Mouse (Mus musculus): Measurements from ENCODE around the gene Asb16.

The Asb16 gene

GRCm38 (mm10) chr11:102246871-102247270 lies 21.7 kb upstream of the Asb16 start:
- H3K9me3 ChIP-seq (ENCODE audit: low read length), result 0 out of 2 replicates have a peak, but pooled peaks cover under 1% of the 10 kb centered on the region
- no peak for TF ChIP-seq POU5F1 (IDR thresholded peaks at IDR 0.05; ENCODE audit: borderline replicate concordance, low read length)
- TF ChIP-seq CTCF (conservative IDR thresholded peaks at IDR 0.05; ENCODE audit: low read length), result peak; percentile 68
- peaks cover 16% of the 10 kb centered on the region for H3K36me3 ChIP-seq (ENCODE audit: insufficient read depth, low read length)
- H3K4me1 ChIP-seq (replicated peaks; ENCODE audit: low read depth, low read length), result peaks cover 57% of the 10 kb centered on the region
- H3K4me3 ChIP-seq (replicated peaks; ENCODE audit: low read length), result no peak overlapping the region
- peaks cover 18% of the 10 kb centered on the region for H3K27me3 ChIP-seq (ENCODE audit: insufficient read depth, low read length)

DNA sequence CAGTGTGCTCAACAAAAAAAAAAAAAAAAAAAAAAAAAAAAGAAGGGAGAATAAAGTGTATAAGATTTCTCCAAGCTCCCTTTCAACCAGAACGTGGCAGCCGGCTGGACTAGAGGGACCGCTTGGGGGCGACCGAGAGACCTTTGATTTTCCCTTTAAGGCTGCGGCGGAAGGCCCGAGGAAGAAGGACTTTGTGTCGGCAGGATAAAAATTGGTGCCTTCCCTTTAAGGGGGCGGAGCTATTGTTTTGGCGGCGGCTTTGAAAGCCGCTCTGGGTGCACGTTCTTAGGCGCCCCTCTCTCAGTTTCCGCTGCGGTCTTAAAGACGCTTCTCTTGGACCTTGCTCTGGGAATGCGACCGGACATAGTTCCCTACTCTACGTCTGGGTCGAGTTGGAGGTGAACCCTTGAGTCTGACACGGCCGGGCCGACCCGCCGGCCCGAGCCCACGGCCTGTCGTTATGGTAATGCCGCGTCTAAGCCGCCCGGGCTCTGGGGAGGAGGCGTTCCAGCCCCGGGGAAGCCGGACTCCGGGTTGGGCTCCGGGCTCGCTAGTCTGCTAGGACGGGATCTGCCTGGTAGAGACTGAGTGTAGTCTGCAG lies 19.8 kb upstream of the Asb16 start, which contains the start of gene BC030867:
Gene BC030867, plus strand, starts transcription at position 253 of the 601 bp plus-strand sequence.
- H3K4me1 ChIP-seq (replicated peaks; ENCODE audit: low read depth, low read length), result peaks cover 69% of the 10 kb centered on the region
- H3K4me3 ChIP-seq (replicated peaks; ENCODE audit: low read length), result peak within 1 kb of the TSS; percentile 98
- peaks cover 34% of the 10 kb centered on the region for H3K36me3 ChIP-seq (ENCODE audit: insufficient read depth, low read length)
- no peaks in the 10 kb centered on the region for H3K9me3 ChIP-seq (ENCODE audit: low read length)
- no peak for TF ChIP-seq NANOG (IDR thresholded peaks at IDR 0.05; ENCODE audit: borderline replicate concordance, low read length)
- peak; percentile 83 for TF ChIP-seq CTCF (conservative IDR thresholded peaks at IDR 0.05; ENCODE audit: low read length)
- peaks cover 18% of the 10 kb centered on the region for H3K27me3 ChIP-seq (ENCODE audit: insufficient read depth, low read length)

DNA sequence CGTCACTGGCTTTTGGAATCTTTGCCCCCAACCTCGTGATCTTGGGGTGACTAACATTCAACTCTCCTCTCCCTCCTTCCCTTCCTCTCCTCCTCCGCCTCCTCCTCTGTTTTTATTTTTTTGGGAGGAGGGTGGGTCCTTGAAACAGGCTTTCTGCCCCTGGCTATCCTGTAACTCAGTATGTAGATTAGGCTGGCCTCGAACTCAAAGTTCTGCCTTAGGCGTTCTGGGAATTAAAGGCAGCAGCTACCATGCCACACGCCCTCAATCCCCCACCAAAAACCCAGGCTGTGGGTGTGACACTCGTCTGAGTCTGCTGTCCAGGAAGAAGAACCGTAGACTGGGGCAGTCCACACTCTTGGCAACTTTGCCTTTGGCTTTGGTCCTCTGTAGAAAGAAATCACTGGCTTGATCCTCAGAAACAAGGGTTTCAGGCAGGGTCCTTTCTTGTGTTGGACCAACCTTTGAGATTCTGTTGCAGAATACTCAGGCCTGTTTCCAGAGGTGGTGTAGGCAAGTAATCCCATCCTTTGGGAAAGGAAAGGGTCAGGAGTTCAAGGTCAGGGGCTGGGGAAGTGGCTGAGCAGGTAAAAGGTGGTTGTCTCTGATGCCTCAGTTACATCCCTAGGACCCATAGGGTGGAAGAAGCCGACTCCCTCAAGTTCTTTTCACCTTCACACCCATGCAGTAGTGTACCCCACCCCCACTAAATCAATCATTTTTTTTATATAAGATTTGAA lies 19.0 kb upstream of the Asb16 start:
- no peaks in the 10 kb centered on the region for H3K9me3 ChIP-seq (ENCODE audit: low read length)
- H3K4me3 ChIP-seq (replicated peaks; ENCODE audit: low read length), result peak overlapping the region; percentile 98
- H3K27me3 ChIP-seq (ENCODE audit: insufficient read depth, low read length), result peaks cover 15% of the 10 kb centered on the region
- H3K4me1 ChIP-seq (replicated peaks; ENCODE audit: low read depth, low read length), result peaks cover 74% of the 10 kb centered on the region
- TF ChIP-seq CTCF (conservative IDR thresholded peaks at IDR 0.05; ENCODE audit: low read length) (no peak), NANOG (IDR thresholded peaks at IDR 0.05; ENCODE audit: borderline replicate concordance, low read length) (no peak), POU5F1 (IDR thresholded peaks at IDR 0.05; ENCODE audit: borderline replicate concordance, low read length) (no peak)
- H3K36me3 ChIP-seq (ENCODE audit: insufficient read depth, low read length), result peaks cover 42% of the 10 kb centered on the region

DNA sequence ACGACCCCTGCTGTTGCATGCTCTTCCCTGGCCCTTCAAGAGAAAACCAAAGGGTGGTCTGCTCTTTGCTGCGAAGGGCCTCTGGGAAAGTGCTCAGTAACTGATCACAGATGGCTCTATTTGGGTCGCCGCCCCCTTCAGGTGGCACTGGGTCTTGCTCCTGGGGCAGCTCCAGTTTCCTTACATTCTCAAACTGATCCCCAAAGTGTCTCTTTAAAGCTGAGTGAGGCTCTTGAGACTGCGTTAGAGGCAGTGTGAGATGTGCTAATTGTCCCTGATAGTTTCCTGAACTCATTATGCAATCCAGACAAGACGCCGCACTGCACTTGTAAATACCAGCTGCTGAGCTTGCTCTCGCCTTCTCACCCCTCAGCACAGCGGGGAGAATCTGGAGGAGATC lies 11.0 kb upstream of the Asb16 start:
- Histone ChIP-seq H3K4me1 (replicated peaks; ENCODE audit: low read depth, low read length) (peaks cover 92% of the 10 kb centered on the region), H3K27me3 (ENCODE audit: insufficient read depth, low read length) (no peaks in the 10 kb centered on the region), H3K9me3 (ENCODE audit: low read length) (no peaks in the 10 kb centered on the region; the same call in 1 of the 2 replicates), H3K36me3 (ENCODE audit: insufficient read depth, low read length) (peaks cover 96% of the 10 kb centered on the region), H3K4me3 (replicated peaks; ENCODE audit: low read length) (0 out of 2 replicates have a peak overlapping the region, but pooled peaks have one; percentile 21)
- TF ChIP-seq POU5F1 (IDR thresholded peaks at IDR 0.05; ENCODE audit: borderline replicate concordance, low read length), result no peak
- TF ChIP-seq CTCF (conservative IDR thresholded peaks at IDR 0.05; ENCODE audit: low read length), result peak; percentile 58
- no peak for TF ChIP-seq NANOG (IDR thresholded peaks at IDR 0.05; ENCODE audit: borderline replicate concordance, low read length)

GRCm38 (mm10) chr11:102258095-102258494 lies 10.4 kb upstream of the Asb16 start:
- peaks cover 93% of the 10 kb centered on the region for H3K4me1 ChIP-seq (replicated peaks; ENCODE audit: low read depth, low read length)
- TF ChIP-seq CTCF (conservative IDR thresholded peaks at IDR 0.05; ENCODE audit: low read length) (no peak), POU5F1 (IDR thresholded peaks at IDR 0.05; ENCODE audit: borderline replicate concordance, low read length) (no peak), NANOG (IDR thresholded peaks at IDR 0.05; ENCODE audit: borderline replicate concordance, low read length) (no peak)
- H3K4me3 ChIP-seq (replicated peaks; ENCODE audit: low read length), result no peak overlapping the region
- H3K36me3 ChIP-seq (ENCODE audit: insufficient read depth, low read length), result peaks cover 96% of the 10 kb centered on the region
- H3K27me3 ChIP-seq (ENCODE audit: insufficient read depth, low read length), result no peaks in the 10 kb centered on the region
- no peaks in the 10 kb centered on the region; the same call in 1 of the 2 replicates for H3K9me3 ChIP-seq (ENCODE audit: low read length)

DNA sequence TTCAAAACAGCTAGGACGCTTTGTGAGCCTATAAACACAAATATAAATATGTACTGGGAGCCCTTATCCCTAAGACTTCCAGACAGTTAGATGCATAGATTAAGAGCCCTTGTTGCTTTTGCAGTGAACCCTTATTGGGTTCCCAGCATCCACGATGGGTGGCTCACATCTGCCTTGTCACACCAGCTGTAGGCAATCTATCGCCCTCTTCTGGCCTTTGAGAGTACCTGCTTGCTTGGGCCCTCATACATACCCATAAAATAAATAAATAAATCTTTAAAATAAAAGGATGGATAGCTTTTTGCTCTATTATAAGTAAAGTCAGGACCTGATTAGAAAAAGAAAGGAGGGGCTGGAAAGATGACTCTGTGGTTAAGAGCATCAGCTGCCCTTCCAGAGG lies 10.0 kb upstream of the Asb16 start:
- TF ChIP-seq POU5F1 (IDR thresholded peaks at IDR 0.05; ENCODE audit: borderline replicate concordance, low read length) (no peak), NANOG (IDR thresholded peaks at IDR 0.05; ENCODE audit: borderline replicate concordance, low read length) (no peak), CTCF (conservative IDR thresholded peaks at IDR 0.05; ENCODE audit: low read length) (peak; percentile 62)
- H3K4me1 ChIP-seq (replicated peaks; ENCODE audit: low read depth, low read length), result peaks cover 93% of the 10 kb centered on the region
- H3K36me3 ChIP-seq (ENCODE audit: insufficient read depth, low read length), result peaks cover 96% of the 10 kb centered on the region
- no peaks in the 10 kb centered on the region; the same call in 1 of the 2 replicates for H3K9me3 ChIP-seq (ENCODE audit: low read length)
- no peaks in the 10 kb centered on the region for H3K27me3 ChIP-seq (ENCODE audit: insufficient read depth, low read length)
- no peak overlapping the region for H3K4me3 ChIP-seq (replicated peaks; ENCODE audit: low read length)

- TF ChIP-seq CTCF (conservative IDR thresholded peaks at IDR 0.05; ENCODE audit: low read length) (no peak), NANOG (IDR thresholded peaks at IDR 0.05; ENCODE audit: borderline replicate concordance, low read length) (no peak), POU5F1 (IDR thresholded peaks at IDR 0.05; ENCODE audit: borderline replicate concordance, low read length) (no peak)
- H3K36me3 ChIP-seq (ENCODE audit: insufficient read depth, low read length), result peaks cover 68% of the 10 kb centered on the region
- H3K27me3 ChIP-seq (ENCODE audit: insufficient read depth, low read length), result no peaks in the 10 kb centered on the region
- no peak overlapping the region for H3K4me3 ChIP-seq (replicated peaks; ENCODE audit: low read length)
- peaks cover 92% of the 10 kb centered on the region for H3K4me1 ChIP-seq (replicated peaks; ENCODE audit: low read depth, low read length)
- H3K9me3 ChIP-seq (ENCODE audit: low read length), result no peaks in the 10 kb centered on the region
These were observed 5.3 kb upstream of the Asb16 start for GRCm38 (mm10) chr11:102263211-102263610.

DNA sequence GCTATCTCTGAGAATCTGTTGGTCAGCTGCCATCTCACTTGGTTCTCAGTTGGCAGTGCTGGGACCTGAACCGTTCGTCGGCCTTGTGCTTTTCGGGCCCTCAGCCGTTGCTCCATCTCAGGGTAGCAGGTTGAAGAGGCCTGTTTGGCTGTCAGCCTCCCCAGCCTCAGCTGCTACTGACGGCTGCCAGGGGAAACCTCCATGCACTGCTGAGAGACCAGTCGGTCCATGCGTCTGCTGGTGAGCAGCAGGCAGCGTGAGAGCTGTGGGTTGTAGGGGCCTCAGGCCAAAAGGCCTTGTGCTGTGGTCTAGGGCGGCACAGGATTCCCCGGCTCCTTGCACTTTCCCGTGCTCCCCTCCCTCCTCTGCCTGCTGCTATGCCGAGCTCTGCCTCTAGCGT lies 2.7 kb upstream of the Asb16 start:
- peak overlapping the region; percentile 45 for H3K4me3 ChIP-seq (replicated peaks; ENCODE audit: low read length)
- peaks cover 45% of the 10 kb centered on the region for H3K36me3 ChIP-seq (ENCODE audit: insufficient read depth, low read length)
- peaks cover 85% of the 10 kb centered on the region for H3K4me1 ChIP-seq (replicated peaks; ENCODE audit: low read depth, low read length)
- TF ChIP-seq CTCF (conservative IDR thresholded peaks at IDR 0.05; ENCODE audit: low read length) (no peak), POU5F1 (IDR thresholded peaks at IDR 0.05; ENCODE audit: borderline replicate concordance, low read length) (no peak), NANOG (IDR thresholded peaks at IDR 0.05; ENCODE audit: borderline replicate concordance, low read length) (no peak)
- H3K9me3 ChIP-seq (ENCODE audit: low read length), result no peaks in the 10 kb centered on the region
- H3K27me3 ChIP-seq (ENCODE audit: insufficient read depth, low read length), result no peaks in the 10 kb centered on the region

All from E14TG2a.4 (cell line).